Mouse (Mus musculus): ENCODE results near the gene Col5a3.

Gene Col5a3

DNA sequence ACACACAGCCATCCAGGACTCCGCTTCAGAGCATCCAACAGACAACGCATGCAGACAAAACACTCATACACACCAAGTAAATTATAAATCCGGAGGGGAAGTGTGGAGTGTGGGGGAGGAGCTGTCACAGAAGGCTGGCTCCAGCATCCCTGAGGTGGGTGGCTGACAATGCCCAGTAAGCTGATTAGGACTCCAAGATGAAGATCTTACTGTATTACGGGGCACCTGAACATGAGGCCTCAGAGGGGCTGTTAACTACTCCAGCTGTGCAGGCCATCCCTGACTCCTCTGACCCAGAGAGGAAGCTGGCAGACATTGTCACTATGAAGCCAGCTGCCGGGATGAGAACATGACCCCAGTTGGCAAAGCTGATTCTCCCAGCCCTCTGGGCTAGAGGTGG, 5.1 kb upstream of the Col5a3 start:
- TF ChIP-seq GATA4 (IDR thresholded peaks at IDR 0.05; ENCODE audit: insufficient replicate concordance, low read length), result no peak

DNA sequence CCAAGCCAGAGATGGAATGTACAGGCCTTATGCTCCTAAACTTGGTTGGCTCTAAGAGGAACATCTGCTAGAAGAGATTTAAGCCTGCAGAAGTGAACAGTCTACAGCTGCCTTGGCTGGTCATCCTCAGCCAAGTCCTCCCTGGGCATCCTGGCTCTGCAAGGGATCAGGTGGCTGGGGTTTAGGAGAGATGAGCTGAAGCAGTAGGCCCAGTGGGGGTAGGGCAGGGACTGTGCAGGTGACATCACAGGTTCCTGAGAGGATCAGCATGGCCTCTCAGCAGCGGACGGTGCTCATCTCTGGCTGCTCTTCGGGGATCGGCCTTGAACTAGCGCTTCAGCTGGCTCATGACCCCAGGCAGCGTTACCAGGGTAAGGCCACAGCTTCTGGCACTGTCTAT, 3.4 kb upstream of the Col5a3 start, which contains the start of gene Rdh8:
Gene Rdh8, plus strand, starts transcription at position 268 of the 400 bp plus-strand sequence.
- TF ChIP-seq GATA4 (IDR thresholded peaks at IDR 0.05; ENCODE audit: insufficient replicate concordance, low read length), result no peak

DNA sequence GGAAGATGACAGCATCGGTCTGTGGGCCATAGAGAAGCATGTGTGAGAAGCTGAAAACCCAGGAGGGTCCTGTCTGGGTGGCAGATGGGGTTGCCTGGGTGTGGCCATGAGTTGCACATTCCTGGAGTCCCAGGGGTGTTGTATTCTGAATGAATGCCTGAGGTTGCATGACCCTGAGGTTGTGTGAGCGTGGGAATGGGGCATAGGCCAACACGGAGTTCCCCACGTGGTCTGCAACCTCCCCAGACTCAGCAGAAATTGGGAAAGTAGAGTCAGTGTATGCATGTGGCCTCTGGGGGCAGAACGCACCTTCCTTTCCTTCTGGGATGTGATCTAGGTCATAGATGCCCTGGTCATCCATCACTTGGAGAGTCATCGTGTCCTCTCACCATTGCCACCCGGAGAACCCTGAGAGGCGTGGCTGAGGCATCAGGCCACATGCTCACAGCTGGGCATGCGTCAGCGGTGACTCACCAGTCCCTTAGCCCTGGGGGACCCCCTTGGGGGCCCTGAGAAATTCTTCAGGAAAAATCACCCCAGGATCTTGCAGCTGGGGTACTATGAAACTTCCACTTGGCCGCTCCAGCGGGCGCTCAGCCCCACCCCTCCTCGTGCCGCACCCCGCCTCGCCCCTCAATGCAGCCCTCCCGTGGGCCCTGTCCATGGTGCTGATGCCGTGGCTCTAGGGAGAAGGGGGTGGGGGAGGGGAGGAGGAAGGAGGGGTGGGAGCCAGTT, 2.2 kb downstream of the Col5a3 start:
- no peak for TF ChIP-seq GATA4 (IDR thresholded peaks at IDR 0.05; ENCODE audit: insufficient replicate concordance, low read length)

DNA sequence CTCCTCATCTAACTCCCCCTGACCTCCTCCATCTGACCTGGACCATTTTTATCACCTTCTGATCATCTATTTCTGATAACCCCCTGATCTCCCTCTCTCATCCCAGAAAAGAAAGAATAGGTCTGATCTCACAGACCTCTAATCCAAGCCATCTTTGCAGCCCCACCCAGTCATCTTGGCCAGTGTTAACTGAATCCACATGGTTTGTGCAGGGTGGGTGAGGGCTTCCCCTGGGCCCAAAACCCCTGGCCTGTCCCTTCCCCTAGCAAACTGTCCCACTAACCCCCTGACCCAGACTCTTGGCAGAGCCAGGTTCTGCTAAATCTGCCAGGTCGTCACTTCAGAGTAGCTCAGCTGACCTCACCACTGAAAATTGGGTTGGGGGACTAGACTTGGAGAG, 4.1 kb downstream of the Col5a3 start:
- TF ChIP-seq GATA4 (IDR thresholded peaks at IDR 0.05; ENCODE audit: insufficient replicate concordance, low read length), result no peak

DNA sequence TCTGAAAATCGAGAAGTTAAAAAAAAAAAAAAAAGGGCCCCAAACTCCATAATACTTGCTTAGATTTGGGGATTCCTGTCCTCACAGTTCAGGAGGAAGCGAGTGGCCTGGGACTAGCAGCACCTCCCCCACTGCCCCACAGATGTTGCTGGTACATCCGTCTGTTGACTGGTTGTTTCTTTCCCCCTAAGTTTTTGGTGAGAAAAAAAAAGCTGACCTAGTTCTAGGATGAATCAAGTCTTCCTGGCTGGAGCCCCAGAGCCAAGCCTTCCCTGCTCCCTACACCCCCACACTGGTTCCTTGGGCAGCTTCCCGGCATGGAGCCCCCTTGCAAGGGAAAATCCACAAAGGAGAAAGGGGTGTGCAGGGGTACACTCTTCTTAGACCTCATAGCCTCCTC, 4.6 kb downstream of the Col5a3 start:
- no peak for TF ChIP-seq GATA4 (IDR thresholded peaks at IDR 0.05; ENCODE audit: insufficient replicate concordance, low read length)

DNA sequence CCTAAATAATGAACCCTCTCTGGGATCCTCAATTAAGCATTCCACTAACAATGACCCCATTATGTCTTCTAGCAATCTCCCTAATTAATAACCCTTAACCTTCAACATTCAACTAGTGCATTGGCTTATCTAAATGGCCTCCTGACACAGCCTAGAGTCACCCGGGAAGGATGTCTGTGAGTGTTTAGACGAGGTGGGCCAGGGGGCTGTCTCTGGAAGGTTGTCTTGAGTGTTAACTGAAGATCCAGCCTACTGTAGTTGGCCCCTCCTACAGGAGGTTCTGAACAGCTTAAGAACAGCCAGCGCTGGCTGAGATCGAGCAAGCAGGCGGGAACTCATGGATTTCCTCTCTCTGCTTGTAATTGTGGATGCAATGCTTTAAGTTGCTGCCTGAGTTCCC, 9.2 kb downstream of the Col5a3 start:
- no peak for TF ChIP-seq GATA4 (IDR thresholded peaks at IDR 0.05; ENCODE audit: insufficient replicate concordance, low read length)

DNA sequence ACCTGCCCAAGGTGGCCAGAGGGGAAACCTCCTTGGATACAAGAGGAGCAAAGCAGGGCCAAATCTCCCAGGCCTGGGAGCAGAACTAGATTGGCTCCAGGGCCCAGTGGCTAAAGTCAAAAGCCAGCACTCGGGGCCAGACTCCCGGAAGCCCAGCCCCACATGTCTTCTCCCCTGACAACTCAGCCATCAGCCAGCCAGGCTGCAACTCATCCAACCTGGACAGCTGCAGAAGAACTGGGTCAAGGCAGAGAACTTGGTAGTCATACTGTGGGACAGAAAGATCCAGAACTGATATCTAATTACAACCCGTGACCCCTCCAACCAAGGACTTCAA, 9.7 kb downstream of the Col5a3 start:
- no peak for TF ChIP-seq GATA4 (IDR thresholded peaks at IDR 0.05; ENCODE audit: insufficient replicate concordance, low read length)

DNA sequence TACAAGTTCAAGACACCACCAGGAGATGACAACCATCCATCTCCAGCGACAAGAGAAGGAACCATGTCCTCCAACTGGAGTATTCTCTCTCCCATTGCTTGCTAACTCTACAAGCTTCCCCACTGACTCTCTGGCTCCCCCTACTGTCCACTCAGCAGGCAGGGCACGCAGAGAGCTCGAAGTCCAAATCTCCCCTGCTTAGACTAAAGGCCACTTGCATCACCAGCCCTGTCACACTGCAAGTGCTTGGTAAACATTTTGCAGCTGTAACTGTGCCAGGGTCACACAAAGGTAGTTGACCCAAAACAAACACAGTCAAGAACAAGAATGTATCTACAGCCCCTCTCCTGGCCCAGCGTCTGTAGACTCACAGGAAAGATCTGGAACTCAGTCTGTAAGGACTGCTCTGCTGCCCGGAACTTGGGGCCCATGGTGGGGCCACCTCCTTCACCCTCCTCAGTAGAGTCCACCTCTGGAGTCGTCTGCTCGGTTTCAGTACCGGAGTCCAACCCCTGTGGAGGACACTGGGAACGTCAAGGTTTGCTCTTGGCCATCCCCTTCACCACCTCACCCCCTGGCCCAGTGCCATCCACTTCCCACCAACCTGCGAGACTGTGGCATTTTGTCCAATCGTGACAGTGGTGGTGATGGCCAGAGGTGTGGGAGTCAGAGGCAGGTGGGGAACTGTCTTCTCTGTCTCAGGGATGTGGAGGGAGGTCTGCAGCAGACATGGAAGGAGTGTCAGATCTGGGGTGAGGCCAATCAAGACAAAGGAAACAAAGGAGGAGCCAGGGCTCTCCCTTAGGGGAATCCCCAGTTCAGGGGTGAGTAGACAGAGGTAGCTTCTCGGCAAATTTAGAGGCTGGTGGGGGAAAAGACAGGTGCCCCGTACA, 10.4 kb downstream of the Col5a3 start:
- no peak for TF ChIP-seq GATA4 (IDR thresholded peaks at IDR 0.05; ENCODE audit: insufficient replicate concordance, low read length)

DNA sequence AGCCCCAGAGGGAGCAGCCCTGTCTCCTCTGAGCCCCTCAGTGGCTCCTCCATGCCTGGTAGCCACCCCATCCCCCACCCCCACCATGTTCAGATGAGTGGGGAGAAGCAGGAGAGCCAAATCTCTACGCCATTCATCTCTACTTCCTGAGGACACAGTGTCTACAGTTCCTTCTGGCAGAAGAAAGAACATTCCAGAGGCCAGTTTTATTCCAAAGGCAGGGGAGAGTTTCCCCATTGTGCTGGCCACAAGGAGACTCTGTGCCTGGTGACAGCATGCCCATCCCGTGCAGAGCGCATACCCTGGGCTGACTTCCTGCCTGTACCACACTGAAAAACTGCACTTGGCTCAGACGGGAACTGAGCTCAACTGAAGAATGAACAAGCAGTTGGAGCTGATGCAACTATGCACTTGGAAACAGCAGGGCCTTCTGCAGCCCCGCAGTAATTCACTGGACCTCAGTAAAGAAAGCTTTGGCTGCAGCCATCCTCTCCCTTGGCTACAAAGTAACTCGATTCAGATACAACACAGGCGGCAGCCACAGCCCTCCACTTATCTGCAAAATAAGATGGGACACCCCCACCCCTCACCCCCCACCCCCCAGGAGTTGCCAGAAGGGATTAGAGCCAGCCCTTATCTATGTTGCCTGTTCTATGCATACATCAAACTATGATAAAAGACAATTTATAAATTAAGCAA, 20.6 kb downstream of the Col5a3 start:
- no peak for TF ChIP-seq GATA4 (IDR thresholded peaks at IDR 0.05; ENCODE audit: insufficient replicate concordance, low read length)

DNA sequence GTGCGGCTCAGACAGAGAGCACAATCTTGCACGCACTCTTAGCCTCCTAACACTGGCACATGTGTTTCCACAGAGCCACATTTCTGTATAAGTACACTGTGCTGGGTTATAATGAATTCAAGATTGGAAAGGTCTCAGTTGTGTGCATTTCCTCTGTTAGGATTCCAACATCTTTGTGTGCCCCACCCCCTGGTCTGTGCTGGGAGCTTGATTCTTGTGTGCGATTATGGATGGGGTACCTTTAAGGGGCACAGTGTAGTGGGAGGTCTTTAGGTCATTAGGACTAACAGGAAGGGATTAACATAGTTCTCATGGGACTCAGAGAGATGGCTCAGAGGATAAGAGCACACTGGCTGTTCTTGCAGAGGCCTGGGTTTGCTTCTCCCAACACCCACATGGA, 24.5 kb downstream of the Col5a3 start:
- no peak for TF ChIP-seq GATA4 (IDR thresholded peaks at IDR 0.05; ENCODE audit: insufficient replicate concordance, low read length)

DNA sequence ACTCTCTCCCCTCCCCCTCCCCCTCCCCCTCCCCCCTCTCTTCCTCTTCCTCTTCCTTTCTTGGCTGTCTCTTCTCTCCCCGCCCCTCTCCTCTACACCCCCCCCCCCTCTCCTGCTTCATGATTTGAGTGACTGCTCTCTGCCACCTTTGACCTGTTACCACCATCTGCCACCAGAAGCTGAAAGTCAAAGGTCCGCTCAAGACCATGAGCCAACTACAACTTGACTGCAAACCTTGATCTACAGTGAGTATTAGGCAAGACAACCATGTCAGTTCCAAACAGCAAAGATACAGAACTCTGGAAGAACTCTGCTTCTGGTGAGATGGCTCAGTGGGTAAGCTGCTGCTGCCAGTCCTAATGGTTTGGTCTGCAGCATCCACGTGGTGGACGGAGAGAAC, 25.2 kb downstream of the Col5a3 start:
- TF ChIP-seq GATA4 (IDR thresholded peaks at IDR 0.05; ENCODE audit: insufficient replicate concordance, low read length), result no peak

DNA sequence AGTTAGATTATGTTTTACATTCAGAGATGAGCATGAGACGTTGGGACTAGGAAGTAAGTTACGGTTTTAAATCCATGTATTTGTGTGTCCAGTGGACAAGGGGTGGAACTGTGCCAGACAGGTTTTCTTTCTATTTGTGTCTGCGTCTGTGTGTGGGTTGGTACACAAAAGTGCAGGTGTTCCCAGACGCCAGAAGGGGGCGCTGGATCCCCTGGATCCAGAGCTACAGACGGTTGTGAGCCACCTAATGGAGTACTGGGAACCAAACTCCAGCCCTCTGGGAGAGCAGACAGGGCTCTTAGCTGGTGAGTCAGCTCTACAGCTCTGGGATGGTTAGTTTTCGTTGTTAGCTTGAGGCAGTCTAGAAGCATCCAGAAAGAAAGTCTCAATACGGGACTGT, 26.9 kb downstream of the Col5a3 start:
- TF ChIP-seq GATA4 (IDR thresholded peaks at IDR 0.05; ENCODE audit: insufficient replicate concordance, low read length), result no peak

DNA sequence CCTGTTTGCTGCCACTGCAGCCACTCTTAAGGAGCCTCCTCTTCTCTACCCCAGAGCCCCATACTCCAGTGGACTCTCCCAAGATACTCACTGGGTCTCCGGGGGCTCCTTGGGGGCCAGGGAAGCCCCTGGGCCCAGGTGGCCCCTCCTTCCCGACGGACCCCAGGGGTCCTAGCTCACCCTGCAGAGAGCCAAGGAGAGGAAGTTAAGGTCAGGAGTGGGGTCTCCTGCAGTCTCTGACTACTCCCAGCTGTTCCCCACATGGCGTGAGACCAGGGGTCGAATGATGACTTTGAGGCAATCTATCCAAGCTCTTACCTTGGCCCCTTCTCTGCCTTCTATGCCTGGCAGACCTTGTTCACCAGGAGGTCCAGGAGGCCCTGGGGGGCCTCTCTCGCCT, 29.8 kb downstream of the Col5a3 start:
- TF ChIP-seq GATA4 (IDR thresholded peaks at IDR 0.05; ENCODE audit: insufficient replicate concordance, low read length), result no peak

DNA sequence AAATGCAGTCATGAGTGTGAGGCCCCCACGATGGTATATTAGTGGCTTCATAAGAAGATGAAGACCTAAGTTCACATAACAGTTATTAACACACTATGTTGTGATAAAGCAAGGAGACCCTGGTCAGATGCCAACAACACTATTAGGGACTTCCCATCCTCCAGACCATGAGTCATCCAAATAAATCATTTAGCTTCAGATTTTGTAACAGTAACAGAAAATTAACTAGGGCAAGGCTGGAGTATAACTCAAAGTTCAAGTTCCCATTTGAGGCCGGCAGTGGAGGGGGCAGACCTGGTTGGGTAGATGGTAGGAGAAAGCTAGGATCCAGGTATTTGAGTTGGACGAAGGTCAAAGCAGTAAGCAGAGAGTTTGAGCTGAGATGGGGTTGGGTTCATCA, 33.6 kb downstream of the Col5a3 start:
- TF ChIP-seq GATA4 (IDR thresholded peaks at IDR 0.05; ENCODE audit: insufficient replicate concordance, low read length), result no peak

DNA sequence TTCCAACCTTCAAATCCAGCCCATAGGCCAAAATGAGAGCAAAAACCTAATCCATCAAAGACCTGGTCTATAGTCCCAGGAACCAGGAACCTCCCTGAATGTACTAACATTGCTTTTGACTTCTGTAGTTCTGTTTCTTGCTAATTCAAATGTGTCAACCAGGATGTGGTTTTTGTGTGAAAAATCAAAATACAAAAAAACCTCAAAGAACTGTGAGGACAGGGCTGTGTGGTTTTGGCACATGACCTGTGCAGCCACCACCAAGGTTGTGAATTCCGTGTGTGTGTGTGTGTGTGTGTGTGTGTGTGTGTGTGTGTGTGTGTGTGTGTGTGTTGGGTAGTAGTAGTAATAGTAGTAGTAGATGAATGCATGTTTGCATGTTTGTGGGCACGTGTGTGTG, 49.6 kb downstream of the Col5a3 start:
- no peak for TF ChIP-seq GATA4 (IDR thresholded peaks at IDR 0.05; ENCODE audit: insufficient replicate concordance, low read length)

DNA sequence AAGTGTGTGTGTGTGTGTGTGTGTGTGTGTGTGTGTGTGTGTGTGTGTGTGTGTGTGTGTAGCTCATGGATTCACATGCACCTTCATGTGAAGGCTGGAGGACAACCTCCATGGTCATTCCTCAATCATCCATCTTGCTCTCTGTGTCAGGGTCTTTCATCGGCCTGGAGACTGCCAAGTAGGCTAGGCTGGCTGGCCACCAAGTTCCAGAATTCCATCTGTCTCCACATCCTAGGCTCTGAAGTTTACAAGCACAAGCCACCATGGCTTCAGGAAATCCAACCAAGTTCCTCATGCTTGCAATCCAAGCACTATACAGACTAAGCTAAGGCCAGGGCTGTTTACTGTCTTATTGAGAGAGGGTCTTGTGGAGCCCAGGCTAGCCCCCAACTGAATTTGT, 51.8 kb downstream of the Col5a3 start:
- TF ChIP-seq GATA4 (IDR thresholded peaks at IDR 0.05; ENCODE audit: insufficient replicate concordance, low read length), result no peak

Measured in liver, adult (tissue).